Mouse (Mus musculus) frontal cortex, postnatal 36 days (tissue): ENCODE data around the gene Hao1.

Source experiments
- DNase-seq, 2 experiments: peaks; one replicate each; pipeline ENCODE4 v3.0.0; 2022; ENCODE audit warnings: low spot score in 2 of 2

The Hao1 gene

DNA sequence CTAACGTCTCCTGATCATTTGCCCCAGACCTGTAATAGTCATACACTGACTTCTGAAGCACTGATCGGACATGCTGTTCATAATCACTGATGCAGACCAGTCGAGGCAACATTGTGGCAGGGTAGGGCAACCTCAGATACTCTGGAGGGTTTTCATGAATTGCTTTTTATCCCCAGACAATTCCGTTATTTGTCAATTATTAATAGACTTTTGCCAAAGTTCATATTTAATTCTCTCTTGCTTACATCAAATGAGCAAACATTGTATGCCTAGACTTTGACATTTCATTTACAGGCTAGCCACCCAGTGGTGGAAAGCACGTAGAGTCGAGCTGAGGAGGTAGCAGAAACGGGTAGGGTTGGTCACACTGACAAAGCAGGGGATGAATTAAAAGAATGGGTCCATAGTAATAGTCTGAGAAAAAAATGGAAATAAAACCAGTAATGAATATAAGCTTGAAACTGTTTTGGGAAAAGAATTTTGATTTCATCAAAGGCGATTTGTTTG is at the start of gene Hao1:
Gene Hao1, minus strand, starts transcription at position 148 of the 507 bp plus-strand sequence.
- DNase-seq, result no peak

DNA sequence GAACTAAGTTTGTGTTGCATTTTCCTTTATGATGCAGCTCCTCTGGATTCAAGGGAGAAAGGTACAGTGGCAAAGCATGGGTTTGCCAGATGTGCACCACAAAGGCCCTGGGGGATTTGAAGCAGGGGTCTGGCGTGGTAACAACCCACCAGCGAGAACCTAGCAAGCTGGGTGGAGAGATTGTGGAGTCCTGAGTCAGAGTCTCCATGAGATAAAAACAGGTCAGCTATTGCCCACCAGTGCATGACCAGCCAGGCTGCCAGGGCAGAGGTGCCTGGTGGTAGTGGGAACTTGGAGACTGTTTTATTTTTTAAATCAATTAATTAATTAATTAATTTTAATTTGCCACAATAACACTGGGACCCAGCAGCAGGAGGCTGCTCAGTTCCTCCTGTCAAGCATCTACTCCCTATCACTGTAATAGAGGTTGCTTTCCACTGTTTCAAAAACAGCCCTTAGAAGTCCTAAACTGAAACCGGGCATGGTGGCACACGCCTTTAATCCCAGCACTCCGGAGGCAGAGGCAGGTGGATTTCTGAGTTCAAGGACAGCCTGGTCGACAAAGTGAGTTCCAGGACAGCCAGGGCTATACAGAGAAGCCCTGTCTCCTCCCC is 37.0 kb upstream of the Hao1 start:
- no peak for DNase-seq

DNA sequence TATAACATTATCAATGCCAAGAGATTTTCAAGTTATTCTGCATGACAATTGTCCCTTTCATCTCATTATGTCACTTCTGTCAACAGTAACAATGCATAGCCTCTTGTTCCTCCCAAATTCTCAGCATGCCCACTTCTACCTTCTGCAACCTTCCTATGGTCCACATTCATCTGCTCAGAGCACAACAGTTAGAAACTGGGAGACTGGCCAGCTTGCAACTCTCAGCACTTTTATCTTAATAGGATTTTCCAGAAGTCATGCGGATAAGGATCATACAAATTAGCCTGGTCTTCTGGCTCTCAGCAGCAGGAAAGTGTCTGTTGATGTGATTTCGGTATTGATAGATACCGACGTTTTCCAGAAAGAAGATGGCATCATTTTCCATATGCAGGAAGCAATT is 31.1 kb upstream of the Hao1 start:
- no peak for DNase-seq

DNA sequence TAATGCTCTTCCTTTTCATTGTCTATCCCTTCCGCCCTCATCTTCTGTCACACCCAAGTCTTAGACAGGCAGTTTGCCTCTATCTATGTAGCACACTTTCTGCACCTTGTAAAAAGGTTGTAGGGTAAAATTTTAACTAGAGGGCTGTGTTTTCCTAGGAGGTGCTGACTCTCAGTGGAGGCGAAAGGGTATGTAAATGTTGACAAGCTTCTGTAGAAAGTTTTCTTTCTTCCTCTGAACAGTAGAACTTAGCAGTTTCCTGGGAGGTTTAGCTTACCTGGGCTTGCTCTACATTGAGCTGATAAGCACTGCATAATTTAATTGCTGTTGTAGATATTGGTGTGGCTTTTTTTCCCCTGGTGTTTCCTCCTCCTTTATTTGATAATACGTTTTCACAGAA is 5.3 kb upstream of the Hao1 start:
- DNase-seq, result no peak

DNA sequence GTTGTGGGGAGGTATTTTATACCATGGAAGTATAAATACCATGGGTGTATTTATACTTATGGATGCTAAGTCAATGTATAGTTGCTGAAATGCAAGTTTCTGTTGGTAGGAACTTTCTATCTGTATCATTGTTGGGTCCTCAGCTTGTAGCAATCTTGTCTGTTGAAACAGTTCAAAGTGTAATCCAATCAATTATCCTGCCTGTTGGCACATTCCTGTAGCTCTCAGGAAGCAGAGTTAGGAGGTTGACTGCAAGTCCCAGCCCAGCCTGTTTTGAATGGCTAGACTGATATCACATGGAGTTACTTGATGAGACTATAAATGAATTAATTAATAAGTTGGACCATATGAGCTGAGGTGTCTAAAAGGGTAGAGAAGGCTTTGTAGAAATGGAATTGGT is 1.8 kb downstream of the Hao1 start:
- no peak for DNase-seq

DNA sequence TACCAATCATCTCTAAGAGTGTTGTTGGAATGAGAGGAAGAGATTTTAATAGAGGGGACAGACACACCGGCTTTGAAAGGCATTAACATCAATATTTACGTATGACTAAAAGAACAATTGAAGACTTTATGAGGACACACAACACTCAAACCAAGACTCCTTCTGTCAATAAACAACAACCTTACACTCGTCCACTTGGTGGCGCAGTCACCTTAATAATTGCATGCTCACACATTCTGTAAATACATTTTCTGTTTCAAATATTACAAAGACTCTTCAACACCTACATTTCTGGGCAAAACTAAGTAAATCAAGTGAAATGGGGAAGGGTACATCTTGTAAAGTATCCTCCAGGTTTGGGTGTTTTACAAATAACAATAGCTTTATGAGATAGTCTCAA is 4.4 kb downstream of the Hao1 start:
- peak; percentile 42 to 71 for DNase-seq

DNA sequence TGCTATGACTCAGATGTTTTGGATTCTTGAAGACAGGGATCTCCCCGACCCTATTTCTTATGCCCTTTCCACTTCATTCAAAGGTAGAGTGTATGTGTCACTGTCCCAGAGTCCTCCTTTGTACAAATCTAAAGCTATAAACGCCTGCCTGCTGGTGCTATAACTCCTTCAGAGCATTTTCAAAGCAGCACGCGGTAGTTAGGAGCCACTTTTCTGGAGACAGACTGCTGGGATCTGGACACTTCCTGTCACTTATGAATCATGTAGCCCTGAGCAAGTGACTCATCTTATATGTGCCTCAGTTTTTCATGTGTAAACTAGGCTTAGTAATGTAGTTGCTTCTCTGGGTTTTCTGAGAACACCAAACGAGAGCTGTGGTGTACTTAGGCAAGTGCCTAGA is 9.1 kb downstream of the Hao1 start:
- no peak for DNase-seq

DNA sequence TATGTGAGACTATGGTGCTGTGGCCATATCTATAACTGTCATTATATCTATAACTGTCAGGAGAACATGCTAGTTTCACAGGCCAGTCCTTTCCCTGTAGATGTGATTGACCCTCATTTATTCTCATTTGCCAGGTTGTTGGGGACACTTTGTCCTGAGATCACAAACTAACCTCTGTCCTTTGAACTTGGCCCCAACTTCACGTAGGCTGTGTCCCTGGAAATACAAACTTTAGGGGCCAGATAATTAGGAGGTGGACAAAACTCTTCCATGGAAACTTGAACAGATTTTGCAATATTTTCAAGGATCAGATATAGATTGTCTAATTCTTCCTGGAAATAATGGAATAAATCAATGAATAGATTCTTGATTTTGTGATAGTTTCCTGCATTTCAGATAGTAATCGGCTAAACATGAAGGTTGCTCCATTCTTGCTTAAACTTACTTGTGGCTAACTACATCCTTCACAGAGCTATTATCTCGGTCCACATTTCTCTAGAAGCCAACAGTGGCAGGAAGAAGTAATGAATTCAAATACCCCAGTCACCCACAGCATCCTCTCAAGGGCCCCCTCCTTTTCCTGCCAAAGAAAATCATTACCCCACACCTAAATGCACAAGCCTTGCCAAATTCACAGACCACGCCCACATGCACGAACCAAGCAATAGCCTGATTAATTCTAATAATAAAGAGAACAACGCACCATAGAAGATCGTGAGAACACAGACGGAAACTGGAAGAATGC is 9.7 kb downstream of the Hao1 start:
- no peak for DNase-seq

DNA sequence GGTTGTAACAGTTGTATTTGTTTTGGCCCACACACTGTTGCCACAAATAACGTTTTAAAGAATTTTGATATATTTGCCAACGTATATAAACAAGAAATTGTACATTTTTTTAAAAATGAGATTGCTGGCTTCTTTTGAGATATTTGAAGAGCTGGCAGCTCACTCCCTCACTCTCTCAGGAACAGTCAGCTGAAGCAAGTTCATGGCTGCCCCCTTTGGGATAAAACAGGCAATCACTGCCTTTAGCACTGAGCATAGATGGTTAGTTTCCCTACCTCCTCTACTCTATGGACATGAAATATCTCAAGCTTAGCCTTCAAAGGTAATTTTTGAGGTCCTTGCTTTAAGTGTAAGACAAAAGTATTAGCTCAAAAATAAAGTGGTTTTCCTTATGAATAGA is 10.7 kb downstream of the Hao1 start:
- DNase-seq, result no peak

DNA sequence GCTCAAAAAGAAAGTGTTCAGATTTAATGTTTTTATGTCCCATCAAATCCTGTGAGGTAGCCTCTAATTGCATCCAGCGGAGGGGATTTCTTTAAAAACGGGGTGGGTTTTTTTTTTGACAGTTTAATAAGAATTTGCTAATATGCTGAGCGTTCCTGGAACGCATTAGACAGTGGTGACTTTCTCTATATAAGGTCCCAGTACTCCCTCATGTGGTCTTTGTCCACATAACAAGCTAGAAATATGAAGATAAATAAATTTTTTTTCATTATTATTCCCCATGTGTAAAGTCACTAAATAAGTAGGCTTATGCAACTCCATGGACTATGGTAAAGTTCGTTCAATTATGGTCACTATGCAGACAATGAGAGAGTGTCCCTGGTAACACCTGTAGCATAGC is 13.1 kb downstream of the Hao1 start:
- no peak for DNase-seq

DNA sequence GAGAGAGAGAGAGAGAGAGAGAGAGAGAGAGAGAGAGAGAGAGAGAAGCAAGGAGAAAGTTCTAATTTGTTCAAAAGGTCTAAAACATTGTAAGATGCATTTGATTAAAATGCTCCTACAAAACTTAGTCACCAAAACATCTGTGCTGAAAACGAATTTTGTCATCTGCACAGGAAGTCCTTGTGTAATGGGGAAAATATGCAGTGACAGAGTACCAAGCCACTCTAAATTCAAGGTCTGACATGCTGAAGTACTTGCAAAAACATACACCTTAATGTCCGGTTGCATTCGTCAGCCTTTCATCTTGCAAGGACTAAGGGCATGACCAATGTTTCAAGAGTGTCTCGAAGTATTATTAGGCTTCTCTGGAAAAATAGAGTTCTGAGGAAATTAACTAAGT is 15.7 kb downstream of the Hao1 start:
- no peak for DNase-seq

DNA sequence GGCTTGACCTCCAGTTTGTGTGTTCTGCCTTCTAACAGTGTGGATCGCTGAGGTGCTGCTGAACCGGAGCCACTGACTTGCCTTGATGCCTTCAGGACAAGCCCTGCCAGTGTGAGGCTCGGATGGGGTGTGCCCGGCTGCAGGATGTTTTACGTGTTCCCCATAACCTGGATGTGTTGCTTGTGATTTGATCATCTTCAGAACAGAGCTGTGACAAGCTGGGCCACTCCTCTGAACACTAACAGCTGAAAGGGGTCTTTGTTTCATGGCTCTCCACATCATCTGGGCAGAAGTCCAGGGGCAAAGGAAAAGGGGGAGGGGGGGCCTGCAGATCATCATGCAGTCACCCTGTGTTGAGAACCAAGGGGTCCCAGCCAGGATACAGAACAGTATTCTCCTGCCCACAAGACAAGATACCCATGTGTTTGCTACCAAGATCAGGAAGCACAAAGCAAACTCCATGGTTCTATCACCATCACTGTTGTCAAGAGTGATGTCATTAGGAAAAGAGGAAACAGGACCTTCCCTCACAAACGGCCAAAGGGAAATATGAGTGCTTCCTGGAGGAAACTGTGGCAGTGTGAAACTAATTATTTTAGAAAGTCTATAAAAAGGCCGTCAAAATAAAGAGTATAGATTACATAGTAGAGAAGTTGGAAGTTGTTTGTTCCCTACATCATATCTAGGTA is 25.9 kb downstream of the Hao1 start:
- DNase-seq, result no peak

DNA sequence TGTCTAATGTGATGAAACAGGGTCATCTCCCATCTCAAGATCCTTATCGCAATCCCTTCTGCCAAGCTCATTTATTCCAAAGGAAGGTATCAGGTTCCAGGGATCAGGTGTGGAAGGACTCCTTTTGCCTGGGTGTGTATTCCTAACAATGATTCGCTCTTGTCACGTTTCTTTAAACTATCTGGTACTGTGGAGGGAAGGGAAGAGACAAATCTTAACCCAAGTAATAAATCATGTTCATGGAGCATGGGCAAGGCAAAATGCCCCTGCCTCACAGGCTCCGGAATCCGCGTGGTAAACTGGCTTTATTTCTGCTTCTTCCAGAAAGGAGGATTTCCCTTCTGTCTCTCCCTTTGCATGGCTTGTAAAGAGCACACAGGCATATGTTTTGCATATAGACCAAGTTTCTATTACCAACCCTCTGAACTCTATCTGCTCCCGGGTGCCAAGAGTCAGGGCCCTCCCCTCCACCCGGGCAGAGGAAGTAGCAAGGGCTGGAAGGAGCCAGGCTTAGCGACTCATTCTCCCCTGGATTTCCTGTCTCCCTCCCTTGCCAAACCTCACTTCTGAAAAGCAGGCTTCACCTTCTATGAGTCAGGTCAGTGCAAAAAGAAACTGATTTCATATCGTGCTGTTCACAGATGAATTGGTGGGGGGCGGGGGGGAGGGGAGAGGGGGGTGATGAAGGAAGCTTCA is 26.6 kb downstream of the Hao1 start:
- no peak for DNase-seq

DNA sequence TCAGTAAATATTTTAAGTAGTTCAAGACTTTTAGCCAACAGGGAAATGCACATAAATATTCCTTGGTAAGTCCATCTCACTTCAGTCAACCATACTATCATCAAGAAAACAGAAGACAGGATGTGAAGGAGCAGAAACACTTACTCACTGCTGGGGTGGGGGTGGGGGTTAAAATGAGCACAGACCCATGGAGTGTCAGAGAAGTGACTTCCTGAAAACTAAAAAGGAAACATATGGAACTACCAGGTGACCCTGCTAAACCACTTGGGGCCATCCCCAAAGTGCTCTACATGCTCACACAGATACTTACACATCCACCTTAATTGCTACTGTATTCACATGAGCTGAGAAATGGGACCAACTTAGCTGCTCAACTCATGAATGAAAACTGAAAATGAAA is 36.1 kb downstream of the Hao1 start:
- DNase-seq, result no peak

DNA sequence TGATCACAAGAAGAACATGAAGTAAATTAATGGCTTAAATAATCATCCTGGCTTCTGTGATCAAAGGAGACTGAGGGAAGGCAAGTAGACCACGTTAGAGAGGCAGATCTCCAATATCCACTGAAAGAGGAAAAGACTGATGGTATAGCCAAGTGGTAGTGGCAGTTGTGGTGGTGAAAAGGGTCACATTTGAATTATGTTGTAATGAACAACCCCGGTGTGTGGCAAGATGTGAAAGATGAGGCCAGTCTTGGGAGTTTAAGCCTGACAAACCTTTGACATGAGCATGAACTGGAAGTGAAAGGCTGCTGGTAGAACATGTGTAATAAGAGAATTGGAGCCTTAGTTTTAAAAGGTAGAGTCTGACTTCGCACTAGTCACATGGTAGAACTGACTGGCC is 54.4 kb downstream of the Hao1 start:
- DNase-seq, result no peak

DNA sequence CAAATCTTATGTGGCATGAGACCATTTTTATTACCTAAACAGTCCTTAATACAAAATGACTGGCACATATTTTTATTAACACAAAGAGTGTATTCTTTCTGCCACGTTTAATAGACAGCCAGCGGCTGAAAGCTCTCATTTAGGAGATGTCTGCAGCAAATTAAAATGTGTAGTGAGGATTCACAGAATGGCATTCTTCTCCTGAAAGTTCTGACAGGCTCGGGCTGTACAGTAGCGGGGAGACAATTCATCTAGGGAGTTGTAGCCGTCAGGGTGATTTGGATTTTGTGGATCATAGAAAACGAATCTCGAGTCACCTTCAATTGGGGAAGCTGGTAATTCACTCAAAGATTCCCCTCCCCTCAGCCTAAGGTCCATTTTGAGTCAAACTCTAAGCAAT is 55.7 kb downstream of the Hao1 start:
- DNase-seq, result no peak

DNA sequence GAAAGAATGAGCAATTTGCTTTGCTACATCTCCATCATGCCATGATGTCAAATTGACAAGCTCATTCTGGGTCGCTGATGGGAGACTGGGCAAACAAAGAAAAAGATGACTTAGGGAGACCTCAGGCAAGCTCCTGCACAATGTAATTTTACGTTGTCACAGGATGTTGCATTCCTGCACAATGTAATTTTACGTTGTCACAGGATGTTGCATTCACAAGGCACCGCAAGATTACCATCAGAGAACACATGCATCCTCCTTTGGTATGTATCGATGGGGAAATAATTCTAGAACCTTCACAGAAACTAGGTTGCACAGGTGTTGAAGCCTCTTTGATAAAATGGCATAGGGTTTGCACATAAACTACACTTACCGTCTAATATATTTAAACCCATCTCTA is 65.5 kb downstream of the Hao1 start:
- no peak for DNase-seq

DNA sequence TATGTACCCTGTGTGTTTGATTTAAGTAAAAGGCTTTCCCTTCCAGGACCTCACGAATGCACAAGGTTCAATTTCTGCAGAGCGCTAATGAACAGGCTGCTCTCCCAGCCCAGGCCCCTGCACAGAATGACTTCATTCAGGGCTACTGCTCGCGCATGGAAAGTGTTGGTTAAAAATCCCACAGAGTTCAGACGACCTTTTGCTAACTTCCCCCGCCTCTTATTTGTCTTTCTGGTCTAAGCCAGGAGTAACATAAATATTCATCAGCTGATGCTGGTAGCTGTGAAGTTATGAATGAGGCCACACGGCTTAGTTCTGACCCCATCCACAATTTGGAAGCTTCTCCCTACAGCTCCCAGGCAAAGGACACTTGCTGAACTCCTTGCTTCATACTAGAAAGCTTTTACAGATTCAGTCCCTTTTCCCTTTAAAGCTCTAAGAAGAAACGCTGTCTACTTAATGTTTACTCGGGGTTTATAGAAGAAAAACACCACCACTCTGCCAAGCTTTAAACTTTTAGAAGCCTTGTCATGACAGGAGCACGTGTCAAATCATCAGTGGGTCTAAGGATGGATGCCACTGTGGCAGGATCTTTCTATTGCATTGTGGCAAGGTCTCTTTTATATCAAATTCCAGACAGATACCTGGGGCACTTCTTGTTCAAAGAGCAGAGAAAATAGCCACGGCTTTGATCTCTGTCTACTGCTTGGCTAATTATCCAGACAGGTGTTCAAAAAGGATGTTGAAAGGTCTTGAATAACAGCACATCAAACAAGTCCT is 67.9 kb downstream of the Hao1 start:
- no peak for DNase-seq

DNA sequence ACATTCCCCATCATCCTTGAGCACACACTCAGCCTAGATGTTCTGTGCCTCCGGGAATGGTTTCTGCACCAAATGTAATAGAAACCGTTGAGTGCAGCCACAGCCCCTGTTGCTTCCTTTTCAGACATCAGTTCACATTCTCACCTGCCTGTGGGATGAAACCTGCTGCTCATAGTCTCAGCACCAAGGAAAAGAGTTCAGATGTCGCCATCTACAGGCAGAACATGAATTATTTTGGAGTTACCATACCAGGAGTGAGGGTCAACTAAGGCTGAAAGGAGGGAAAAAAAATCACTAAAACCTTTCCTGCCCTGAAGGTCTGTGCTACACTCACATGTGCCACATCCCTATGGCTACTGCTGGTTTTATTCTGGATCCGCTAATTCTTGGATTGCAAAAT is 71.5 kb downstream of the Hao1 start:
- peak in 1 of 2 experiments; percentile 23 for DNase-seq

DNA sequence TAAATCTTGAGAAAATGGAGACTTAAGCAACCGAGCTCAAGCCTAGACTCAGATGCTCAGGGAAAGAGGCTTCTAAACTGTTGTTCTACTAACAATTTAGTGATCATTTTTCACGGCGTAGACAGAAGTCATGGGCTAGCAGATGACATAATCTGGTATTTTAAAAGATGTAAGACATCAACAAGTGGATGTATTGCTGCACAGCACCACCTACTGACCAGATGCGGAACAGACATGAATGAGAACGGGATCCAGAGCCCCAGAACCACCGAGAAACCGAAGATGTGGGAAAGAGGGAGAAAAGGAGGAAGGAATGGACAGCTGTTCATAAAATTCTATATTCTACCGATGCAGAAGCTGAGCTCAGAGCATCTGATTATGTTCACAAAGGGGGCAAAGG is 72.4 kb downstream of the Hao1 start:
- DNase-seq, result peak; percentile 66 to 82

DNA sequence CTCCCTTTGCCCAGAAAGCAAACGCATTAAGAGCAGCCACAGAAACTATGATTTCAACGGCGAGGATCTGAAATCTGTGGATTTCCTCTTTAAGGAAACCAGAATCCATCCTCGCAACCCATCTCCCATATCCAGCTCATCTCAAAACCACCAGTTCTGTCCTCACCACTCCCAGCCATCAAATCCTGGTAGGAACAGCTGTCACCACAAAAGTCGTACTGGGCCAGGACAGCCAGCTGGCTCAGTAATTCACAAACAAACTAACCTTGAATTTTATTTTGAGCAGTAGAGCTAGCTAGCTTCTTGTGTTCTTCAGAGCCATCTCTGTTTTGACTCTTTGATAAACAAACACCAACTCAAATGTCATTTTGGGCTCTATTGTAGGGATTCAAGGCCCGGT is 73.0 kb downstream of the Hao1 start:
- DNase-seq, result no peak

DNA sequence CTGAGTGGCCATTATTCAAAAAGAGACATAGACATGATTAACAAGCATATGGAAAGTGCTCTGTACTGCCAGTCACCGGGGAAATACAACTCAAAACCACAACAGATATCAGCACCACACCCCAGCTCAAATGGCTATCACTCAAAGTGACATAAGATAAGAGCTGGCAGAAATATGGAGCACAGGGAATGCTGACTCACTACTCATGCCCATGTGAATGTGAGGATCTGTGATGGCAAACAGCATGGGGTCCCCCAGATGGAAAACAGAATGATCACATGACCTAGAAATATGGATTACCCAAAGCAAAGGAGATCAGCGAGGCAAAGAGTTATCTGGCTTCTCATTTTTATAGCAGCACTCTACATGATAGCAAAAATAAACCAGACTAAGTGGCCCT is 89.0 kb downstream of the Hao1 start:
- DNase-seq, result no peak
